Mouse (Mus musculus) spleen, postnatal 14 days (tissue): ENCODE measurements at regions not wholly inside any gene's neighbourhood (a gene's known extent, or its start where the extent isn't known, plus 50 kb on each side); places are given as distances from the start of the nearest gene placed in this dataset.

ENCODE experiments used
- DNase-seq, 2 experiments: peaks; one replicate each; pipeline ENCODE4 v3.0.0; 2021 to 2022; ENCODE audit warnings: low spot score in 2 of 2

DNA sequence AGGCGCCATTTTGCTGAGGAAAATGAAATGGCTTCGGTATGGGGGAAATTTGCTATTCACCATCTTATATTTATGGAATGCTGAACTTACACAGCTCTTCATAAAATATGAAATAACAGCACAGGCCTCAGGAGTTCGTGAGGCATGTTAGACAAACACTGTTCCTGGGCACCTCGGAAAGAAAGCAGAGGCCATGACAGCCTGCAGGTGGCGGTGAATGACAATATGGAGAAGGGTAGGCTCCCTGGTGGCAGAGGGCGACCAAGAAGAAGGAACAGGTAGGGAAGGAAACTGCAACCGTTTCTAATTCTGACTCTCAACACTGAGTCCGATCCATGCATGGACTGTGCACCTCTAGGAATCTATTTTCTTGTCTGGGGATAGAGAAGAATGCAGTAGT, 553.6 kb upstream of the Tmpo start:
- no peak for DNase-seq

DNA sequence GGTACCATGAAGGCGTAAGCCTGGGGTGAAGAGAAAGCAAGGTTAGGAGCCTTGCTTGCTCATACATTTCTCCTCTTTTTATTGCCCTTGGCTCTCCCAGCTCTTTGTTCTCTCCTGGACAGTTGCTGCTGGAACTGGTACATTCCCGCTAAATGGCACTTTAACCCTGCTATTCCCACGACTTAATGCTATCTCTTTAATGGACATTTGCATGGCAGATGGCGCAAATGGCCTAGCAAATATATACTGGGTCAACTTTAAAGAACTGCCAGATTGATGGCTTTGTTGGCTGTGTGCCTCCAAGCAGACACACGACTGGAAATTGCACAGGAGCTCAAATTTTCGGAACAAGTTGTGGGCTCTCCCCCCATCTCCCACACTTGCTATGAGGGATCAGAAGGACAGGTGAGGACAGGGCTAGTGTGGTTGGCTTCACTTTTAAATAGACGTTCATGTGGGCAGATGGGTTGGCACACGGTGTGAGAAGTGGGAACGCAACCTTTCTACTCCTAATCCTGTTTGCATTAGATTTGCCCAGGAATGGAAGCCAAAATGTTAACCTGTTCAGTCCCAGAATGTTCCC, 551.0 kb upstream of the Tmpo start:
- DNase-seq, result no peak

DNA sequence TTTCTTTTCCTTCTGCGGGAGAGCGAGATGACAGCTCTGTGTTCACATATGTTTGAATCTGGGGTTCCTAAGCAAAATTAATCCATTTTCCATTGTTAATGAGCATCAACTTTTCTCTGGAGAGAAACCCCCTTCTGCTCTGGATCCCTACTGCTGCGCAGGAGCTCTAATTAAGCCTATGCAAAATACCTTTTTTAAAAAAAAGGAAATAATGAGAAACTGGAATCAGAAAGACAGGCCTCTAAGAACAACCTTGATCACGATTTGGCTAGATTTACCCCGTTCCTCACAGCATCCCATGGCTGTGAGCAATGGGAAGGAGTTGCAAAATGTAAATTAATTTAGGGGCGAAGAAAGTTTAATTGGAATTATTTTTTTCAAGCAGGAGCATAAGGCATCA, 548.9 kb upstream of the Tmpo start:
- DNase-seq, result no peak

DNA sequence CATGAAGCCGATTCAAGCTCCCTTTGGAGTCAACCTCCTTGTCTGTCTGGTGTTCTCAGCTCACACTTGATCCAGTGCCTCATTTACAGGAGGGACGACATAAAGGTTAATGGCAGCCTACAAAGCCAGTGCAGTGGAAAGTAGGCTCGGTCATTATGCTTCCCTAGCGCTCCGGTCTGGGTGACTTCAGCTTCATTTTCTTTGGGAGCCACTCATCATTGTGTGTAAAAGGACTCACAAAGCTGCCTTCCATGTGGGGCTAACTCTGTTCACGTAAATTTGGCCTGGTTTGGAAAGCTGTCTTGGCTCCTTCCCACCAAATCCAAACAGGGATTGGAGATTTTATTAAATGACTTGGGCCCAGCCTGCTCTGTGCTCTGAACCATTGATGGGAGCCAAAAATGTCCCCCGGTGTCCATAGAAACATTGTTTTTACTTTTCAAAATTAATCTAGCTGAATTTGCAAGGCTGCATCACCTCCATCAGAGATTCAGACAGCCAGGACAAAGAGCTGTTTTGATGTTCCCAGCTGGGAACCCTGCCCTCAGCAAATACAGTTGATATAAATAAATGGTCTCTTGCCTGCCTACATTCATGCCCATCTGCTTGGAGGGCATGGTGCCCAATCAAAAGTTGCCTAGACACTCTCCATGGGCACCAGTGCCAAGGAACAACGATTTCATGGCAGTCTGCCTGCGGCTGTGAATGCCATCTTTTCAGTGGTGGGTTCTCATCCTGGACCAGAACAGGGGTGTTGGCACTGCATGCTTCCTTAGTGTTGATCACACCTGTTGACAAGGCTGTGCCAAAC, 538.7 kb upstream of the Tmpo start:
- DNase-seq, result no peak

GRCm38 (mm10) chr10:91716604-91717003, 535.5 kb upstream of the Tmpo start:
- DNase-seq, result no peak

DNA sequence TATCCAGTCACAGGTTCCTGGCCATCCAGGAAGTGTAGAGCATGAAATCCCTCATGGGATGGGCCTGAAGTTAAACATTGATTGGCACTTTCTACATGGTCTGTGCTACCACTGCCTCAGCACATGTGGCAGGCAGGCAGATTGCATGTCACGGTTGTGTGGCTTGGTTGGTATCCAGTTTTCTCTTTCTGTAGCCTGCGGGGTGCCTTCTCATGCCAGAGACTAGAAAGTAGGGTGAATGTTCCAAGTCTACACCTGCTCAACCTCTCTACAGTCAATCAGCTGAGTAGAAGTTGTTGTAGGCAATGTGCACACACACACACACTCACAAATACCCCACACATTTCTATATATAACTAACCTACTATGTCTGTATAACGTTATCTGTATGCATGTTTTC, 533.5 kb upstream of the Tmpo start:
- DNase-seq, result no peak

GRCm38 (mm10) chr10:91713529-91713928, 532.4 kb upstream of the Tmpo start:
- no peak for DNase-seq

GRCm38 (mm10) chr10:91706816-91707215, 525.7 kb upstream of the Tmpo start:
- DNase-seq, result no peak

- no peak for DNase-seq
Measured at GRCm38 (mm10) chr10:91704751-91705150, 523.6 kb upstream of the Tmpo start.

DNA sequence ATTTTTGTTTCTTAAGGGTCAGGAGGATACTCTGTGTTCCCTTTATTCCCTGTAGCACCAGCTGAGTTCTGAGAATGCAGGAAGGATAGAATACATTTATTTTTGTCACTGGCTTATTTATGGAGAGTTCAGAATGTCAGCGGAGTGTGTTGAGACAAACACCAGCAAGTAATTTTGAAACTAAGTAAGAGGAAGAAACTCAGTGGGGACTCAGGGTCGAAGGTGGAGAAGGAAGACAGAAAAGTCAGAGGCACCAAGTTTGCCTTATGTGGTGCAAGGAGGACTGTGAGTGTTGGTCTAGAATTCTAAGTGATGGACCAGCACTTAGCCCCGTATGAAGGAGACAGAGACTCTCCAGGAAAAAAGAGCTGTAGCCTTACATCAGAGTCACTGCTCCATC, 520.7 kb upstream of the Tmpo start:
- no peak for DNase-seq

GRCm38 (mm10) chr10:91686082-91686618, 505.0 kb upstream of the Tmpo start:
- no peak for DNase-seq

GRCm38 (mm10) chr10:91685164-91686027, 504.3 kb upstream of the Tmpo start:
- no peak for DNase-seq

- DNase-seq, result no peak
Measured at GRCm38 (mm10) chr10:91679641-91680040, 498.5 kb upstream of the Tmpo start.

DNA sequence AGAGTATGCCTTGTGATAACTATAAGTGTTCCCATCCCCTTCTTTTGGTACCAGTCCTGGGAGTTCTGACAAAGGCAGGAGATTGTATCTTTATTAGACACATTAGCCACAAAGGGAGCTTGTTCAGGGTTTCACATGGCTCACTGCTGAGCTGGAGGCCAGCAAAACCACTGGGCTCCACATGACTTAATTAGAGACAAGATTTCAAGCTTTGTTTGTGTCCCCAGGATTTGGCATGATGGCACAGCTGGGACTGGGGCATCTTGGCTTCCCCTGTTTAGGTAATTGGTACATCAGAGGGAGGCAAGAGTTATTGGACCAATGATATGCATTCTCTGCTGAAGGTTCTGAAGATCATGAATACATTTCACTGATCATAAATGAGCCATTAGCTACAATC, 456.8 kb upstream of the Tmpo start:
- no peak for DNase-seq

- DNase-seq, result no peak
Measured at GRCm38 (mm10) chr10:91628672-91629071, 447.6 kb upstream of the Tmpo start.

- no peak for DNase-seq
Measured at GRCm38 (mm10) chr10:91622281-91622680, 441.2 kb upstream of the Tmpo start.

DNA sequence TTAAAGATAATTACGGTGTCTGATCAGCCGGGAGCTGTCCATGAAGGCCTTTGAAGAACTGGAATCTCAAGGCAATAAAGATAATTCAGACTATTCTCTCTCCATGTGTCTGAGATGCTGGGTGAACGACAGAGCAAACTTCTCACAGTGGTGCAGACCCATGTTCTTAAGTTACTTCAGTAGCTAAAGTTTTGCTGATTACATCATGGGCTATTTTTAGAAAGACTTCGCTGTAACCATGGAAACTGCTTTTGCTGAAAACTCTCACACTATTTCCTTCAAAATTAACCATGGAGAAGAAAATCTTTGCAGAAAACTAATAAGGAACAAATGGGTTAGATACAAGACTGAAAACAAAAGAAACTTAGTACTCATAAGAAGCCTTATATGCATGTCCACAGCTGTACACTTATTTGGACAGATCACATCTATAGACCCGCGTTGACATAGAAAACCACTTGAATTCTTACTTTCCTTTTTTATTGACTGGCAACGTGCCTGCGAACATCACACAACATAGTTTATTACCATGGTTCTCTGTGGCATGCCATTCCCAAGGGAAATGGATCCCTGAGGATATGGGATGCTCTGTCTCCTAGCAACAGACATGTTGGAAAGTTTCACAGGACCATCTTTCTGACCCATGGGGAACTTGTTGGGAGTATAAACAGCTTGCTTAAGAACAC, 432.8 kb upstream of the Tmpo start:
- no peak for DNase-seq

- no peak for DNase-seq
Measured at GRCm38 (mm10) chr10:91612052-91612451, 430.9 kb upstream of the Tmpo start.

DNA sequence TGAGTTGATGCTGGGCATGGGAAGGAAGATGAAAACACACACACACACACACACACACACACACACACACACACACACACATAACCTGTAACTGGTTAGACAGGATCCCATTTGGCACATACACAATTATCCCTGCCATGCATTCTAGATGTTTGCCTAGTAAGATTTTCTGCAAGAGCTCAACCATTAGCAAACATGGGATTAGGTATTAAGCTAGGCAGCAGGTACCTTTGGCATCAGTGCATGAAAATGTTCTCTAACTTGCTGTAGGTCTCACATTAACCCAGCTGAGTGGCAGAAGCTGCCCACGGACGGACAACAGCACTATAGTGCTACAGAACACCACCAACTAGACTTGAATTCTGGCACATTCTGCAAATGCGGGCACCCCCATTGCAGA, 413.8 kb upstream of the Tmpo start:
- DNase-seq, result no peak

DNA sequence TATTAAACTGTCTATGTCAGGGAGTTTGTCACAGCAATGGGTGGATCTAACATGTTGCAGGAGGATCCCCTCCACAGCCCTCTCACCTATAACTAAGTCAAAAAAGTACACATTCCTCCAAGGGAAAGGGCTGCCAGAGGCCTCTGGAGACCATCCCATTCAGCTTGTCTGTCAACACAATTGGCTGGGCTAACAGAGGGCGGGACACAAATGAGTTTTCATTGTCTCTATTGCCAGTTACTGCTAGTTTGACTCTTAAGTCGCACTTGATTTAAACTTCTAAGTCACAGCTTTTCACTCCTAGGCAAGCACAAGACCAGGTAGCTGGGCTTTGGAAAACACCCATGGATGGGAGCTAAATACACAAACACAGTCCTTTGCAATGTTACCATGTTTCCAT, 412.3 kb upstream of the Tmpo start:
- no peak for DNase-seq

GRCm38 (mm10) chr10:91591845-91592244, 410.7 kb upstream of the Tmpo start:
- no peak for DNase-seq

DNA sequence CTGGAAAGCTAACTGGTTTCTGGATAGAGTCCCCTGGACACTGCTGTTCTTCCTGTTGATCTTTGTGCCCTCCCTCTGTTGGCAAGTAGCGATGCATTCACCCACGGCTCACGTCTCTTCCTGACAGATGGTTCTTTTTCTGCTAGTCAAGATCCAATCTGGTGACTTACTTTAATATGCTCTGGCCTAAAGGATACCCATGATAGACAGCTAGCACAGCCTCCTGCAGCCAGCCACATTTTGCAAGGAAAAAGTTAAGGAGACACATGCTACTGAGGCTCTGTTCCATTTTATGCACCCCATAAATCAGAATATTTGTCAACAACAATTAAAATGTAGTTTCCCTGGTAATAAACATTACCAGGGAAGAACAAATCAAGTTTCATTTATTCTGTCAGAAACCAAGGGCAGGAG, 410.3 kb upstream of the Tmpo start:
- no peak for DNase-seq
